Mouse (Mus musculus): ENCODE results near the gene Plcd3.

- TF ChIP-seq POLR2A (IDR thresholded peaks at IDR 0.05; ENCODE audit: insufficient read depth, low read depth, low read length) (no peak), EP300 (IDR thresholded peaks at IDR 0.05; ENCODE audit: insufficient read depth, low read depth, low read length) (no peak)
Measured at GRCm38 (mm10) chr11:103149771-103150170, 48.3 kb upstream of the Plcd3 start.
